Mouse (Mus musculus): ENCODE results near the gene Ccdc78.

Gene Ccdc78

DNA sequence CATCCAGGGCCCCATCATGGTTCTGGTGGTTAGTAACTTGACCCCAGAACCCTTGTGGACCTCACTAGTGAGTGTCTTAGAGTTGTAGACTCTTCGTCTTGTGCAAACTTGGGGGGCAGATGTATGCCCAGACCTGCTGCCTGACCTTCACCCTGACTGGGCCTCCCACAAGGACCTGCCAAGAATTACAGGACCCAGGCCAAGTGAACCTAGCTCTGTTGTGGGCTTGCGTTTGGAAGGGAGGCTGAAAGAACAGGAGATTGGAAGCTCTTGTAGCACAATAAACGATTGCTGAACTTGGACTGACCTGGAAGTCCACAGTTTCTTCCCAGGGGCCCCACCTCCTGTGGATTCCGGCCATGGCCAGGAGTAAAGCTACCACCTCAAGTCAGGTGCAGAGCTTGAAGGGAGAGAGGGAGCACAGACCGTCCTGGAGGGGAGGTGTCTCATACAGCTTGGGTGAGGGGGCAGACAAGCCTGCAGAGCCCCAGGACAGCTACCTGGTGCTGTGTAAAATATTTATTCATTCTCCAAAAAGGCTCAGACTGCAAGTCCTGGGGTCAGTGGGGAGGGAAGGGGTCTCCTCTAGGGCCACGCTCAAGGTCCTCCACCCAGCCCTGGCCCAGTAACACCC lies 47.7 kb downstream of the Ccdc78 start:
- DNase-seq (ENCODE audit: low spot score) = no peak

DNA sequence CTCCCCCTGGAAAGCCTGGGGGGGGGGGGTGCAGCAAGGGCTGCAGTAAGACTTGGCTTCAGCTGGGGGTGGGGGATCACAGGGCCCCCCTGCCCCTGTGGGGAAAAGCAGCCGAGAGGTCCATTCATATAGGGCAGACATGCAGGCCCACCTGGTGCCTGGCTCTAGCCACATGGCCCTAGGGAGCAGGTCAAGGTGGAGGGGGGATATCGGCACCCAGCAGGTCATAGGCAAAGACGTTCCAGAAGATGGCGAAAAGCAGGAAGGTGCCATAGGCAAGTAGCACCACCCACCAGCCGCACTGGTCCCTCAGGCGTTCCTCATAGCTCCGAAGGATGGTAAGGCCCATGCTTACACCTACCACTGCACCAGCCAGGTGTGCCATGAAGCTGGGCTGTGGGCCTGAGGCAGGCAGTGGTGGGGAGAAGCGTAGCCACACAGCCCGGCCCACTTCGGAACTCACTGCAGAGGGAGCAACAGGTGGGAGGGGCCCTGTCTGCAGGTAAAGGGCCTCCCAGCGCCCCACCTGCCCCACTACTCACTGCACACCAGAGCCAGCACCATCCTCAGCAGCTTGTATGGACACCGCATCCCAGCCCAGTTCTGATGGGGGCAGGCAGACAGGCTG lies 48.3 kb downstream of the Ccdc78 start:
- no peak for DNase-seq (ENCODE audit: low spot score)

DNA sequence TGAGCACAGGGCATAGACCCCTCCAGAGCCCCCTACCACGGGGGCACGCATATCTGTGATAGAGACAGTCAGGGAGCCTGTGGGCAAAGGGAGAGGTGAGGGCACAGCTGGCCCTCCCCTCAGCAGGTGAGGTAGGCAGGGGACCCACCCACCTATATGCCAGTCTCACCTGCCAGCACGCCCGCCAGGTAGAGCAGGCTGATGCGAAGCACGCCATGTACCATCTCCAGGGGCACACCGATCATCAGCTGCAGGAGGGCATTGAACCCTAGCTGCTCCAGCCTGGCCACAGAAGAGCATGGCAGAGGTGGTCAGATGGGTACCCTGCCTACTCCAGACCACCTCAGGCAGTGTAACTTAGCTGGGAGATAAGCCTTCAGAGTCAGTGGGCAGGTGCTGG lies 48.9 kb downstream of the Ccdc78 start:
- no peak for DNase-seq (ENCODE audit: low spot score)

DNA sequence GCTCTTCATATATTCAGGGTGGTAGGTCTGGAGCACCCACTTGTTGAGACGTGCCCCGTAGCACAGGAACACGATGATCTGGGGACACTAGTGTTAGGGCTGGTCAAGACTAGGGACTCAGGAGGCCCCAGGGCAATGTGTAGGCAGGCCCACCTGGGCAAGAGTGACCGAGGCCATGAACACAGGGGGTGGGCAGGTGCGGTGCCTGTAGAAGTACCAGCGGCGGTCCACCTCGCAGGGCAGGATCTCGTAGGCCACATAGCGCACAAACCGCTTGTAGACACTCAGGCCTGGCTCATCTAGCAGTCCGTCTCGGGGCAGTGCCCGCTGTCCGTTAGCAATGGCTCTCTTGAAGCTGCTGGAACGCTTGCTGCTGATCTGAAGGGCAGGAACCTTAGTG lies 49.4 kb downstream of the Ccdc78 start:
- DNase-seq (ENCODE audit: low spot score) = no peak

DNA sequence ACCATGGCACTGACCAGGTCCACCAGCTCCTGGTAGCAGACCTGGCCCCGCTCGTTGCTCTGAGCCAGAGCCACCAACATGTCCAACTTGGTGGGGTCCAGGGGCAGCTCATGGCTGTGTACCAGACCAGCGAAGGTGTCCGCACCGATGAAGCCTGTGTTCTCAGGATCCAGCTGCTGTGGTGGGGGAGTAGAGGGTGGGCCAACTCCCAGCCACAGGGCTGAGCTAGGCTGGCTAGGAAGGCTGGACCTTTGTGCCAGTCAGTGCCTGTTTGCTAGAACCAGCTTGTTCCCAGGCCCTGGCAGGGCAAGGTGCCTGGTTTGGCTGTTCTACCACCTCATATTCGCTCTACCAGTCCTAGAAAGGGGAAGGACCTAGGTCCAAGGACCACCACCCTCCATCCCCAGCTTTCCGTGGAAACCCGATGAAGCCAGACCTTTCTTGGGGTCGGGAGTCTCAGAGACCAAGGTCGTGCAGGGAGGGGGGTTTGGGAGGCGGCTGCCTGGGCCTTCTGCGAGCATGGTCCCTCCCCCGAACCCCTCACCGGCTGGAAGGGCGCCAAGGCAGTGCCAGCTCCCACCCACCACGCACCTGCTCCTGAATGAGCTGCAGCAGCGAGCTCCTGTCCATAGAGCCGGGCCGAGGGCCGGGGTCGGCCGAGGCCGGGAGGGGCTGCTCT lies 50.2 kb downstream of the Ccdc78 start:
- no peak for DNase-seq (ENCODE audit: low spot score)

DNA sequence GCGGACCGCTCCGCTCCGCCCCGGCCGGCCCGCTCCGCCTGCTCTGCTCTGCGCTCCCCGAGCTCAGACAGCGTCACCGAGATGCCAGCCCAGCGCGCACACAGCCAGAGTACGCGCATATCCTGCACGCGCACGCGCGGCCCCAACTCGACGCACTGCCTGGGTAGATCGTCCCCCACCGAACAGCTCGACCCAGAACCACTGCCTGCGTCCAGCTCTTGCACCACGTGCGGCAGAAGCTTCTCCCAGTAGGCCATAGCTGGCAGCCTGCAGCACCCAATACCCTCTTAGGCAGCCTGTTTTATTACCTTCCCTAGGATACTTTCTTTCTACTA lies 50.7 kb downstream of the Ccdc78 start, which contains the start of gene Rhbdl1:
TSS of gene Rhbdl1 (minus strand) at position 220 of the 335 bp plus-strand sequence.
- DNase-seq (ENCODE audit: low spot score) = no peak

DNA sequence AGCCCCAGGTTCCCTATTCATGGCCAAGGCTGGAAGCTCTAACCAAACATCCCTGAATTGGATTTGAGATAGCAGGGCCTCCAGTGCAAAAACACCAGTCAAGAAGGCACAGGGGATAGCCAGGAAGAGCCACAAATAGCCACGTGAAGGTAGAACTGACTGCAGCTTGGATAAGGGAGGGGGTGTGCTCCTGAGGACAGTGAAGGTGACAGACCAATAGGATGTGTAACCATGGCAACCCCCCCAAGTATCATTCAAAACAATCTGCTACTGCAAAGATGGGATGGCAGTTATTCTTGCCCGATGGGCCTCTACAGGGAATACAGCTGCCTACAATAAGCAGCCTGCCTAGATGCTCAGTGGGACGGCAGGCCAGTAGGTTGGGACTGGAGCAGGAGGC lies 51.2 kb downstream of the Ccdc78 start:
- no peak for DNase-seq (ENCODE audit: low spot score)

DNA sequence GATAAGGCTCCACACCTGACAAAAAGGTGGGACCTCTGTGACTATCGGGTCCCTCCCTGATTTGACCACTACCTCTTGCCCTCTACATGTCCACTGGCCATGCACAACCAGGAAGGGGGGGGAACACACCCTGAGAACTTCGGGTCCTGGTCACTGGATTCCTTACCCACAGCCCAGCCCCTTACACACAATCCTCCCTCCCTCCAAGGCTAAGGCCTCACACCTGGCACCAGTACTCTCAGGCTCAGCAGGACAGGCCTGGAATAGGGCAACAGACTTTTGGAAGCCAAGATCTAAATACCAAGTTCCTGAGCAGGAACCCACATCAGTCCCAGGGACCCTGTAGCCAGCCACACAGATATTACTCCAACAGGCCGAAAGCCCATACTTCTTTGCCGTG lies 52.5 kb downstream of the Ccdc78 start:
- DNase-seq (ENCODE audit: low spot score) = no peak

DNA sequence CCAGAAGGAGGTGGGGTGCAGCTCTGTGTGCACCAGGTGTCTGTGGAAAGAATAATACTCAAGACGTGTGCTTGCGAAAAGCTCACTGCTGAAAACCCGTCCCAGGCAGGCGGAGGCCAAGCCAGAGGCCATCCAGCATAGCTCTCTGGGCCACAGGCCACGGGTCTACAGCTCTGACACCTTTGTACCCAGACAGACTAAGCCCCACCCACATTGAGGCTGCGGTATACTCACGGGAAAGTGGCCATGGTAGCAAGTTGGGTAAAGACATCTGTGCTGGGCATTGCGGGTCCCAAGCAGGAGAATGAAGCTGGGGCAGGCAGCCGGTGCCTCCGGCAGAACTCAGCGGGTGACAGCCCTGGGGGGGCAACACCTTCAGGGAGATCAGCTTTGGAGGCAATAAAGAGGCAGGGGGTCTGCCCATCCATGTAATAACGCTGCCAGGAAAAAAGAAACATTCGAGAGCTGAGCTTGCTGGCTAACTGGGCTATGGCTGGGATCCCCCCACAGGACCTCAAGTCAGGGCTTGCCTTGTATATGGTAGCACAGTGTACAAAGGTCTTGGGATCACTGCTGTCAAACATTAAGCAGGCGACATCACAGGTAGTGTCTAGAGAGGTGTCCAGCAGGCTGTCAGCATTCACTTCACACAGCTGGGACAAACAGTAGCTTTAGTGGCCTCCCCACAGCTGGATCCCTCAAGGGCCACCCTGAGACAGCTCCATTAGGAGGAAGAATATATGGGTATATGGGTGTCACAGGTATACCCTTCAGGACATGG lies 53.3 kb downstream of the Ccdc78 start:
- DNase-seq (ENCODE audit: low spot score) = no peak

All from ovary, postnatal 10 days (tissue).